Mouse (Mus musculus): ENCODE data around the gene Klra8.
"Not testable (repeated sequence)": the region's sequence is repeated elsewhere in the genome, so short reads cannot be mapped to it uniquely, and the experiment has no call there.

- not testable (repeated sequence) for TF ChIP-seq SRF (IDR thresholded peaks at IDR 0.05; ENCODE audit: control insufficient read depth, insufficient read length, low read depth); POLR2A (IDR thresholded peaks at IDR 0.05; ENCODE audit: insufficient read length, low read depth); MYOG (IDR thresholded peaks at IDR 0.05; ENCODE audit: control insufficient read depth in 1 of 3, insufficient read depth in 1 of 3, insufficient read length in 2 of 3, low read depth in 2 of 3)
Measured at GRCm38 (mm10) chr6:130067171-130067570, 62.5 kb downstream of the Klra8 start, which contains the start of gene Klra4.

Data from myocyte (in vitro differentiated cells).